Mouse (Mus musculus) hindbrain, embryonic 12.5 days (tissue): ENCODE measurements around the gene Zfp746. TPM values are rescaled to one million over a fixed set of nuclear protein-coding genes. Genes with fewer than 3 reads are reported as not detected.
A peak's percentile ranks its signal among the peaks of the same experiment; 100 is the strongest.

ENCODE experiments used
- ATAC-seq: fragments of 200-750 bp; cut with Nextera tagmentation; 2 replicates; pipeline ENCODE4 v1.8.0; 2017; ENCODE audit warnings: moderate TSS enrichment; ENCODE audit not compliant: low FRiP score
- H3K27ac ChIP-seq: fragments of 300-500 bp; sonication (generic); 2 replicates; pipeline ENCODE4 v1.5.1; 2016; ENCODE audit warnings: mild to moderate bottlenecking
- H3K27me3 ChIP-seq: fragments of 300-500 bp; sonication (generic); 2 replicates; pipeline ENCODE4 v1.6.1; 2016; ENCODE audit warnings: mild to moderate bottlenecking
- H3K36me3 ChIP-seq: fragments of 300-500 bp; sonication (generic); 2 replicates; pipeline ENCODE4 v1.6.1; 2016; ENCODE audit warnings: mild to moderate bottlenecking
- H3K4me1 ChIP-seq: fragments of 300-500 bp; sonication (generic); 2 replicates; pipeline ENCODE4 v1.6.1; 2016
- H3K4me2 ChIP-seq: fragments of 300-500 bp; sonication (generic); replicated peaks from 2 replicates; pipeline ENCODE4 v1.6.1; 2016; ENCODE audit warnings: mild to moderate bottlenecking
- H3K4me3 ChIP-seq: fragments of 300-500 bp; sonication (generic); 2 replicates; pipeline ENCODE4 v1.5.1; 2016; ENCODE audit warnings: mild to moderate bottlenecking
- H3K9ac ChIP-seq: fragments of 300-500 bp; sonication (generic); 2 replicates; pipeline ENCODE4 v1.6.1; 2016; ENCODE audit warnings: mild to moderate bottlenecking, moderate library complexity
- H3K9me3 ChIP-seq: fragments of 300-500 bp; sonication (generic); replicated peaks from 2 replicates; pipeline ENCODE4 v1.6.1; 2016; ENCODE audit warnings: mild to moderate bottlenecking
- WGBS: fragments of 180-500 bp; shearing (Covaris S2); methylation state at CpG from one replicate; pipeline ENCODE4 v1.1.7; 2016; 5-methylcytosine and 5-hydroxymethylcytosine counted together
- polyA plus RNA-seq: library from polyadenylated mRNA; unstranded; fragments of >200 nt; fragmentation: Nextera tagmentation; extraction: Ambion mirVana; gene quantifications from 2 replicates; pipeline ENCODE4 v1.2.1, GENCODE M21; 2016

Gene Zfp746
- polyA plus RNA-seq, 1 experiment from 2014 or later = 30.3 TPM

- Histone ChIP-seq H3K27ac (no peak overlapping the region), H3K4me1 (no peaks in the 10 kb centered on the region), H3K27me3 (no peaks in the 10 kb centered on the region), H3K9ac (no peak overlapping the region), H3K36me3 (peaks cover 72% of the 10 kb centered on the region), H3K9me3 (no peaks in the 10 kb centered on the region), H3K4me3 (no peak overlapping the region), H3K4me2 (no peak overlapping the region)
- no peak for ATAC-seq
- 95% methylated on average over 28 of the region's 28 CpGs for WGBS
Measured at GRCm38 (mm10) chr6:48063940-48064339, 22.5 kb downstream of the Zfp746 start.

GRCm38 (mm10) chr6:48060895-48061294 lies 25.5 kb downstream of the Zfp746 start:
- Histone ChIP-seq H3K36me3 (peaks cover 47% of the 10 kb centered on the region), H3K9ac (no peak overlapping the region), H3K9me3 (no peaks in the 10 kb centered on the region), H3K4me3 (no peak overlapping the region), H3K27ac (no peak overlapping the region), H3K27me3 (no peaks in the 10 kb centered on the region), H3K4me2 (no peak overlapping the region), H3K4me1 (no peaks in the 10 kb centered on the region)
- WGBS = 92% methylated on average over 1 of the region's 1 CpGs
- no peak for ATAC-seq

GRCm38 (mm10) chr6:48060421-48060820 lies 26.0 kb downstream of the Zfp746 start:
- Histone ChIP-seq H3K4me1 (no peaks in the 10 kb centered on the region), H3K9me3 (no peaks in the 10 kb centered on the region), H3K9ac (no peak overlapping the region), H3K27me3 (no peaks in the 10 kb centered on the region), H3K4me2 (no peak overlapping the region), H3K4me3 (no peak overlapping the region), H3K36me3 (peaks cover 42% of the 10 kb centered on the region), H3K27ac (no peak overlapping the region)
- WGBS = 71% methylated on average over 2 of the region's 2 CpGs
- ATAC-seq = no peak

- H3K27ac ChIP-seq = no peak overlapping the region
- no peak for ATAC-seq
- H3K4me1 ChIP-seq = peaks cover 11% of the 10 kb centered on the region
- no peaks in the 10 kb centered on the region for H3K27me3 ChIP-seq
- 78% methylated on average over 6 of the region's 6 CpGs for WGBS
- no peaks in the 10 kb centered on the region for H3K9me3 ChIP-seq
- H3K36me3 ChIP-seq = no peaks in the 10 kb centered on the region
- H3K4me3 ChIP-seq = no peak overlapping the region
- no peak overlapping the region for H3K9ac ChIP-seq
- no peak overlapping the region for H3K4me2 ChIP-seq
Measured at GRCm38 (mm10) chr6:48052136-48052535, 34.3 kb downstream of the Zfp746 start.

GRCm38 (mm10) chr6:48051666-48052065 lies 34.7 kb downstream of the Zfp746 start:
- no peak for ATAC-seq

GRCm38 (mm10) chr6:48049273-48050065 lies 36.9 kb downstream of the Zfp746 start:
- H3K4me1 ChIP-seq = peaks cover 13% of the 10 kb centered on the region
- H3K27ac ChIP-seq = peak overlapping the region; percentile 92; the same call in 1 of the 2 replicates
- H3K9ac ChIP-seq = peak overlapping the region; percentile 90
- H3K27me3 ChIP-seq = no peaks in the 10 kb centered on the region
- H3K36me3 ChIP-seq = peaks cover 4% of the 10 kb centered on the region
- H3K4me2 ChIP-seq = peak overlapping the region; percentile 55
- peak overlapping the region; percentile 82 for H3K4me3 ChIP-seq
- WGBS = 59% methylated on average over 9 of the region's 9 CpGs
- no peak for ATAC-seq
- no peaks in the 10 kb centered on the region for H3K9me3 ChIP-seq

More at GRCm38 (mm10) chr6:48051666-48052065, 34.7 kb downstream of the Zfp746 start:
- Histone ChIP-seq H3K4me1 (peaks cover 13% of the 10 kb centered on the region), H3K27me3 (no peaks in the 10 kb centered on the region), H3K4me3 (no peak overlapping the region), H3K4me2 (no peak overlapping the region), H3K9me3 (no peaks in the 10 kb centered on the region), H3K27ac (no peak overlapping the region), H3K9ac (no peak overlapping the region), H3K36me3 (no peaks in the 10 kb centered on the region)
- WGBS = 86% methylated on average over 2 of the region's 2 CpGs

GRCm38 (mm10) chr6:48048426-48049272 lies 37.7 kb downstream of the Zfp746 start, which contains the start of gene Zfp777:
Zfp777 (minus strand) TSS chr6:48048911.
- Histone ChIP-seq H3K4me3 (peak within 1 kb of the TSS; percentile 82), H3K9ac (peak within 1 kb of the TSS; percentile 90), H3K4me2 (peak within 1 kb of the TSS; percentile 73), H3K36me3 (peaks cover 12% of the 10 kb centered on the region), H3K9me3 (no peaks in the 10 kb centered on the region), H3K27me3 (no peaks in the 10 kb centered on the region), H3K27ac (peak within 1 kb of the TSS; percentile 92), H3K4me1 (peaks cover 13% of the 10 kb centered on the region)
- peak; percentile 90 for ATAC-seq
- under 1% methylated on average over 71 of the region's 82 CpGs for WGBS

- Histone ChIP-seq H3K9ac (peak overlapping the region; percentile 90), H3K27me3 (no peaks in the 10 kb centered on the region), H3K27ac (peak overlapping the region; percentile 92), H3K9me3 (no peaks in the 10 kb centered on the region), H3K4me1 (peaks cover 13% of the 10 kb centered on the region), H3K4me2 (peak overlapping the region; percentile 73), H3K4me3 (peak overlapping the region; percentile 82), H3K36me3 (peaks cover 22% of the 10 kb centered on the region)
- ATAC-seq = peak; percentile 61
- under 1% methylated on average over 81 of the region's 150 CpGs for WGBS
Measured at GRCm38 (mm10) chr6:48047450-48048351, 38.7 kb downstream of the Zfp746 start.

- Histone ChIP-seq H3K36me3 (peaks cover 27% of the 10 kb centered on the region), H3K4me2 (peak overlapping the region; percentile 73), H3K9ac (peak overlapping the region; percentile 81), H3K9me3 (no peaks in the 10 kb centered on the region), H3K27me3 (no peaks in the 10 kb centered on the region), H3K4me1 (peaks cover 13% of the 10 kb centered on the region), H3K4me3 (peak overlapping the region; percentile 82), H3K27ac (no peak overlapping the region)
- no peak; the same call in 1 of the 2 replicates for ATAC-seq
- WGBS = 4% methylated on average over 12 of the region's 12 CpGs
Measured at GRCm38 (mm10) chr6:48047114-48047449, 39.3 kb downstream of the Zfp746 start.

GRCm38 (mm10) chr6:48032661-48033060 lies 53.7 kb downstream of the Zfp746 start:
- Histone ChIP-seq H3K27me3 (no peaks in the 10 kb centered on the region), H3K36me3 (peaks cover 75% of the 10 kb centered on the region)

GRCm38 (mm10) chr6:48025905-48026660 lies 60.3 kb downstream of the Zfp746 start:
- Histone ChIP-seq H3K27me3 (no peaks in the 10 kb centered on the region), H3K4me3 (no peak overlapping the region), H3K9ac (no peak overlapping the region), H3K27ac (no peak overlapping the region), H3K36me3 (peaks cover 83% of the 10 kb centered on the region), H3K9me3 (peaks cover 20% of the 10 kb centered on the region), H3K4me1 (peaks cover 3% of the 10 kb centered on the region; the same call in 1 of the 2 replicates), H3K4me2 (no peak overlapping the region)
- ATAC-seq = no peak
- 83% methylated on average over 10 of the region's 10 CpGs for WGBS

More at GRCm38 (mm10) chr6:48032661-48033060, 53.7 kb downstream of the Zfp746 start:
- no peak overlapping the region for H3K4me2 ChIP-seq
- no peak for ATAC-seq
- no peak overlapping the region for H3K27ac ChIP-seq
- no peak overlapping the region for H3K4me3 ChIP-seq
- no peak overlapping the region for H3K9ac ChIP-seq
- H3K4me1 ChIP-seq = no peaks in the 10 kb centered on the region
- no peaks in the 10 kb centered on the region for H3K9me3 ChIP-seq
